Mouse (Mus musculus): ENCODE data around the gene Lsamp. TPM values are rescaled to one million over a fixed set of nuclear protein-coding genes. Genes with fewer than 3 reads are reported as not detected.

The Lsamp gene
- total RNA-seq, 2 experiments from 2014 or later, result 526 to 567 TPM

DNA sequence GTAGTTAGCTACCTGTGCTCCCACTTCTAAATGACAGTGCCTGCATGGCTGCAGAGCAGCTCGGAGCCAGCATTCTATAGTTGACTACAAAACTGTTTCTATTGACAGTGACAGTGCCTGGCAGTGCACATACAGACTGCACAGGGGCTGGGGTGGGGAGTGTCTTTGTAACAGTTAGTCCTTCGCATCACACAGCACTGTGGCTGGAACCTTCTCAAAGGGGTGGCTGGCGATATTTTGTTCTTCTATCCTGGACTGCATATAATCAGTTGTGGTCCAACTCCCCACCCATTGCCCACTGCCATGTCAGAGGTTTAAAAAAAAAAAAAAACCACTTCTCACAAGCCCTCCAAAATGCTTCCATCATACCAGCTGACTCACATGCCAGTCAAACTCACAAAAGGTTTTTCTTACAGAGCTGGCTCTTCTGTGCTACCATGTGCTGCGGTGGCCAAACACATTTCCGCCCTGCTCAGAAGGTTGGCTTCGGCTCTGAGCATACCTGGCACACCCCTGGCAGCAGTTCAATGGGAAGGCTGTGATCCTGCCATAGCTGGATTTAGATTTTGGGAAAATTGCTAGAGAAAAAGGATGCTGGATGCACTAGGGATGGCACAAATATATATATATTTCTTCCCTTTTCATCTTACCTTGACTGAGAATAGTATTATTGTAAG lies 1887.9 kb downstream of the Lsamp start:
- DNase-seq (ENCODE audit: low spot score in 2 of 2), result no peak

DNA sequence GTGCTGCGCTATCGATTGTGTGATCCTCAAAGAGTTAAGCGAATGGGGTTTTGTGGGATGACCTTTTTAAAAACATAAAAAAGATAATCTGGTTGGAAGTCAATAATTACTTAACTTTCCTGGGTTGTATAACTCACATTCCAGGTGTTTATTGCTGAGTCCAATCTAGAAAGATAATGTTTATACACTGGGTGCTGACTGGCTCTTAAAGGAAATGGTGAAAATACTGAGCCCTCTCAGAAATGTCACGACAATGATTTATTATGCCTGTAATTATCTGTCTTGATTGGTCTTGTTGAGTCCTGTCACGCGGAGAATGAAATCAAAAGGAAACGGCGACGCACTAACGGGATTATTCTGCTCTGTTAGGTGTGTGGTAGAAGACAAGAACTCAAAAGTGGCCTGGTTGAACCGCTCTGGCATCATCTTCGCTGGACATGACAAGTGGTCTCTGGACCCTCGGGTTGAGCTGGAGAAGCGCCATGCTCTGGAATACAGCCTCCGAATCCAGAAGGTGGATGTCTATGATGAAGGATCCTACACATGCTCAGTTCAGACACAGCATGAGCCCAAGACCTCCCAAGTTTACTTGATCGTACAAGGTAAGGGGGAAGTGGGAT lies 1904.5 kb downstream of the Lsamp start:
- DNase-seq (ENCODE audit: low spot score in 2 of 2), result no peak

DNA sequence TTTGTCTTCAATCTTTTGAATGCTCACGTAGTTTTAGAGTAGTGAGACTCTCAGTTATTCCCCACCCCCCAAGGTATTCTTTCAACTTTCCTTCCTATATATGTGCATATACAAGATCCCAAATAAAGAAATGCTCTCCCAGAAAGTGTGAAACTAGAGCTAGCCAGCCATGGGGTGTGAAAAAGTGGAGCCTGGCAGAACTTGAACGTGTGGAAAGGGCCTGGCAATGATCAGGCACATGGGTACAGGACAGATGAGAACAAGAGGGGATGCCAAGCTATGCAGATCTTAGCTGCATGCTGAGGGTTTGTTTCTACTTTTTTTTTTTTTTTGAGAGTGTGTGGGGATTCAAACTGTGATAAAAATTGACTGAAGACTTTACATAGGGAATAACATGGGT lies 1916.6 kb downstream of the Lsamp start:
- no peak for DNase-seq (ENCODE audit: low spot score in 2 of 2)

DNA sequence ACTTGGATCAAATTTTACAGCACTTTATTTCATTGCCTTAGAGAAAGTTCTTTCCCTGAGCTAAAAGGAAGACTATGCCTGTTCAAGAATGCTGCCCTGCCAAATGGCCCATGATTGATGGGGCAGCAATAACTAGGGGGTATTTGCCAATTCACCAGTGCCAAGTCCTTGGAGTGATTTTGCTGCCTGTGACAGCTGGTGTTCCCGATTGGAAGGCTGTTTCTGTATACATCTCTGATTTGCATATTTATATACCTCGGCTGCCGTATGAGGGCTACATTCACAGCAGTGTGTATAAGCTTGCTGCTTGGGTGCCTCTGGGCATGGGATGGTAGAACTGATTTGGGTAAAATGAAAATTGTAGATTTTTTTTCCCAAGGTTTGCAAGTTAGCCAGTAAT lies 1919.5 kb downstream of the Lsamp start:
- no peak for DNase-seq (ENCODE audit: low spot score in 2 of 2)

DNA sequence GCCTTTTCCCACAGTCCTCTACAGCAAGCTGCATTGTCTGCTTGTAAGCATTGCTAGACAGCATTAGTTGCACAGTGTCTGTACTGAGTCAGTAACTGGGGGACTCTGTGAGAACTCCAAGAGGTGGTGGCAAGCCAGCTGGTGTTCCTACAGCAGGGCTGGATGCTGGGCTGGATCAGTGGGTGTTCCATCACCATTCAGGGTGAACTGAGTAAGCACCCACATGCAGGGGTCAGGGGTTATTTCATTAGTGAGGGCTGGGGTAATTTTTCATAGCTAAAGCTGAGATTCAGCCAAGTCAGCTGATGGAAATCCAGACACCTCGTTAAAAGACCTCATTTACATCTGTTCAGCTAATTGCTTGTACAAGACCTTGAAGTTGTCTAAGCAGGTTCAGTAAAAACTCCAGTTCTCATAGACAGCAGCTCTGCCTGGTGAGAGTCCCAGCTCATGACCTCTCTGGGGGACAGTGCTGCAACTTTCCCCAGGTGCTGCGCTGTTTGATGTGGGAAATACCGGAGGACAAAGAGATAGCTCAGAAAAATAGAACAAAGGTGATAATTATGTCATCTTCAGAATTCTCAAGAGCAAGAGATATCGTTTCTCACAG lies 1928.5 kb downstream of the Lsamp start:
- no peak for DNase-seq (ENCODE audit: low spot score in 2 of 2)

DNA sequence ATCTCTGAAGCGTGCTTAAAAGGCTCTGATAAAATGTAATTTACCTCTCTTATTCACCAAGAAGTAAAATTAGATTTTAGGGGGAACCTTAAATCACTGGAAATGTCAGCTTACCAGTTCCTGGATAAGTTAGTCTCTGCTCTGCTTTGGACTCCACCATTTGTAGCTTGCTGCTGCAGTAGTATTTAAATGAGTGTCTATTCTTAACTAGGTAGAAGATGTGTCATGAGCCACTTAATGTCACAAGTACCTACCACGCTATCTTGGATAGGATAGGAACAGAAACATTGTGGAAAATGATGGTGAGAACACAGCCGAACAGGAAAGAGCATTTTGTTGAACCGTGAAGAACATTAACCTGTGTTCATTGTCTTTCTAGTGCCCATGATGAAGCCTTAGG lies 1929.2 kb downstream of the Lsamp start:
- DNase-seq (ENCODE audit: low spot score in 2 of 2), result no peak

DNA sequence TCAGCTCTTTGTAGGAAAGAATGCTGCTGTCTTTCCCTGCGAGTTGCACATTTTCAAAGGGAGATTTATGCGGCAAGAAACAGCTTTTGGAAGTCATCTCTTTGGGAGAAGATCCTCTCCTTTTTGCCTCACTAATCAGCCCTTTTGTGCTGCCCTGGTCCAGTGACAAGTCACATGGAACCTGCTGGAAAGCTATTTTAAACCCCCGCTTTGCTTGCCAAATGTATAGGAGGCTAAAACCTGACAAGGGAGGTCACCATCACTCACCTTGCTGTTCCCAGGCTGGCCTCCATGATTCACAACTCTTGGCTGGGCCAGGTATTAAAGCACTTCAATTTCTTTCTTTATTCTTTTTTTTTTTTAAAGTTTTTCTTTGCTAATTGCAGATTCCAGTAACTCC lies 1932.2 kb downstream of the Lsamp start:
- no peak for DNase-seq (ENCODE audit: low spot score in 2 of 2)

DNA sequence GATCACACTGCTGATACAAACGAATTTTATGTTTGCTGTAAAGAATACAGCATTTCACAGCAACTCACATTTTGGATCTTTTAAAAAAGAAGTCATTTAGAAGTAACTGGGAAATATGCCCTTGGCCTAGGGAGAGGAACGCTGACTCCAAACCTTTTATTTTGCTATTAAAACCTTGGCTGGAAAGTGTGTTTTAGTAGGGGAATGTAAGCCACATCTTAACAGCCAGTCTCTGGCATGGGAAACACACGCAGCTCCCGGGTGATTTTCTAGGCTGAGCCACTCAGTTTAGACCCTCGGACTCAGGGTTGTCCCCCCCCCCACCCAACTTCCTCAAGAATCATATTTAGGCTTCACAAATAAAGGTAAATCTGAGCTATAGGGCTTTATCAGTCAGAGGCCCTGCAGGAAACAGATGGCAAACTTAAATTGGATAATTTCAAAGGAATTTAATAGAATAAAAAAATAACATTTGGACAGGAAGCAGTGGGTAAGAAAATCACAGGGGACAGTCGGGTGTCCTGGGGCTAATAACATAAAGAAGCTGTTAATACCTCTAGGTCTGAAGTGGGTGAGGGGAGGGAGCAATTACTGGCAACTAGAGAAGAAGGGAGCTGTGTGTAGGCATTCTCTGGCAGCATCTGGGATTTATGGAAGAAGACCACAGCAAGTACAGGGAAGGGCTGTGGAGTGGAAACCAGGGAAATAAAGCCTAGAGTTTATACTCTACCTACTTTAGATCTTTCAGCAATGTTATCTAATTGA lies 1933.1 kb downstream of the Lsamp start:
- no peak for DNase-seq (ENCODE audit: low spot score in 2 of 2)

DNA sequence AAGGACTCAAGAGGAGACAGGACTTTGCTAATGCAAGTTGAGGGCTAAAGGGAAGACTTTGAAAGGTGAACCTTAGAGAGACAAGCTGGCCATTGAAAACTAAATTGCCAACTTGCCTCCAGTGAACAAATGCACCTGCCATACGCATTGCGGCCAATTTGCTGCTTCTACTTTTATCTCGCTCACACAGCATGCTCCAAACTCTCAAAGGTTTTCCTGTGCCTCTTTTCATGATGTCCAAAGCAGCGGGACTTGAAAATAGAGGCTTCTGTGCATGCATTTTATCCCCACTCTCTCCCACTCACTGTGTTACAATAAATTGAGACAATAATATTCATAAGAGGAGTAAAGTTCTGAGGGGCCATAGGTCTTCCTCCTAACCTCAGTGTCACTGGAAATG lies 1945.4 kb downstream of the Lsamp start:
- no peak for DNase-seq (ENCODE audit: low spot score in 2 of 2)

DNA sequence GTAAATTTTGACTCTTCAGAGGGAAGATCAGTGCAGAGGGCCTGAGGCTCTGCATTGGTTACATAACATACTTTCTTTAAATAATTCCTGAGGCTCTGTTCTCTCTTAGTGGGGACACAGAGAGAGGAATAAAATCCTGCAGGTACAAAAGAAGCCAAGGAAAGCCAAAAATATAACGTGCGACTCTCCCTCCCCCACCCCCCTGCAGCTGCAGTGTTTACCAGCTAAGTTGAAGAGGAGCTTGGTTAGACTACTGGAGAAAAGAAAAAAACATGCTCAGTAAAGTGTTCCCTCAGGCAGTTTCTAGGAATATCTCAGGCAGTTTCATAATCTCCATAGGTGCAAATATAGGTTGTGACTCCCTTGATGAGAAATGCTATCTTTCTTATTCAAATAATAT lies 1951.5 kb downstream of the Lsamp start:
- no peak for DNase-seq (ENCODE audit: low spot score in 2 of 2)

DNA sequence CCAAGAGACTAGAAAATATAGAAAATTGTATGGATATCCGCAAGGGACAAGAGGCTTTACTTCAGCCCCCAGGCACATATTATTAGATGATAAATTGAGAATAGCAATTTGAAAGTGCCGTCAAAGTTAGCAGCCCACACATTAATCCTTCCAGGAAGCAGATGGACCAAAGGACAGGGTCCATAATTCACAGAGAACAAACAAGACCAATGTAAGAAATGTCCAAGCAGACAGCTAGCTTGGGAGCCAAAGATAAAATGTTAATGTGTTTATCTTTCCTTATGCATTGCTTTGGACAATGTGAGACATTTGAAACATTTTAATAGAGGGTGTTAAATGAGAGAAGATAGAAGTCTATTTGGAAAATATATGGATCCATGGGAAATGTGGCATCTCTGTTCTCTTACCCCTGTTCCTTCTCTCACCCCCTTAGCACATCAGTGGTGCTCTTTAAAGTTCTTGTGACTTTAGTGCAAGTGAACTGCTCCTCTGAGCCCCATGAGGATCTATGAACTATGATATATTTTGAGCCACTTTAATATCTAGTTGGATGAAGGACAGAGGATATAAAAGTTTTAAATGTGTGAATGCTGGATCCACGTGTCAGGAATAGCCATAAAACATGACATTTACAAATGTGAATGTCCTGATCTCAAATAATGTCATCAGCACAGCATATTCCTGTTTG lies 1952.9 kb downstream of the Lsamp start:
- no peak for DNase-seq (ENCODE audit: low spot score in 2 of 2)

DNA sequence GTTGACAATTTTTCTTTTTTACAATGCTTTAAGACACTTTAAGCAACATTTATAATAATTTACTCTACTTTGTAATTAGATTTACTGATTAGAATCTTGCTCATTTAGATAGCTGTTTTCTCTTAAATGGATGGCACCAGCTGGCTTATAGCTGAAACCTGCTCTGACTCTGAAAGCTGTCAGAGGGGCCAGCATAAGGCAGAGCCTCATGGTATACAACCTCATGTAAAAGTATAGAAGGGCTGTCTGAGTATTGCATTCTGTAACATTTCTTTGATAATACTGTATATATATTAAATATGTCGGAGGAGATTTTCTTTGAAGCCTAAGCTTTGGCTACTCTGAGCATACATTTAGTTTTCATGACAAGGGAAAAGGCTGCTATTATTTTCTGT lies 1953.4 kb downstream of the Lsamp start:
- DNase-seq (ENCODE audit: low spot score in 2 of 2), result no peak

DNA sequence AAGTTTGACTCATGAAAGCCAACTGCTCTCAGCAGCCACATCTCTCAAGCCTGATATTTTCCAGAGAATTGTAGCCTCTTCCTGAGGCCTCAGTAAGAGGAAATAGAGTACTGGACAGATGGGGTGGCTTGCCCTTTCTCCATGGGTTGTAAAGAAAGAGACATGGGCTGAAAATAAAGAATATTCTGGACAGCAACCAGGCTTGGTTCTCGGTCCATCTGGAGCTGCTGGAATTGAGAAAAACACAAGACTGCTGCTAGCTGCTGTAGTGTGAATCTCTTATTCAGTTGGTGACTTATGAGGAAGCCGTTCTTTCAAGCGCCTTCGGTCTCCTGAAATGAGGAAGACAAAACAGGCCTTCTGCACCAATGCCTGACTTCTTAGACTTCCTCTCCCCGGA lies 1954.1 kb downstream of the Lsamp start:
- DNase-seq (ENCODE audit: low spot score in 2 of 2), result no peak

DNA sequence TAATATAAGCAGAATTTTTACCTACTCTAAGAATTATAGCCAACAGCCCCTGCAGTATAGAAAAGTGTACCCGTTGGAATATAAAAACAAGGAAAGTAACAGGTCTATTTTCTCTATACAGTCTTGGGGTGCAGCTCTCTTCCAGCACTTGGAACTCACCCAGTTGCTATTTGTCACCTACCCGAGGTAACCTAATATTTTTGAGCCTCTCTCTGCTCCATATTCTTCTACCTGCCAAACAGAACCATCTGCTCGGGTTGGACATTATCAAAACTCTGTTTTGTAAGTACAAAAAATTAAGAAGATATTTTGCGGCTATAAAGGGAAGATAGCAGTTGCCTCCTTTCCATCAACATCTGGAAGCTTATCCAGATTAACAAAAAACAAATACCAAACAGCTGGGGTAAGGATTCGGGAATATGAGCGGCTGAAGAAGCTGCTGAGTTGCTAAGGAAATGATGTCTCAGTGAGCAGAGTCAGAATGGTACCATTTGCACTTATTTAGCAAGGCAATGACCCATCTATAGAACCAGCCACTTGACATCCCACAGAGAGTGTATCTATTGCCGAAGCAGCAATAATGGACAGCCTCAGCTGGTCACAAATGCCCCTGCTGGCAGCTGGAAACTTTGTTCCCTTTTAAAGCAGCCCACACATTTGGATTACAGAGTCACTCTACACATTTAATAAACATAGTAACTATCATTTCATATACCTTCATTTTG lies 1957.6 kb downstream of the Lsamp start:
- no peak for DNase-seq (ENCODE audit: low spot score in 2 of 2)

DNA sequence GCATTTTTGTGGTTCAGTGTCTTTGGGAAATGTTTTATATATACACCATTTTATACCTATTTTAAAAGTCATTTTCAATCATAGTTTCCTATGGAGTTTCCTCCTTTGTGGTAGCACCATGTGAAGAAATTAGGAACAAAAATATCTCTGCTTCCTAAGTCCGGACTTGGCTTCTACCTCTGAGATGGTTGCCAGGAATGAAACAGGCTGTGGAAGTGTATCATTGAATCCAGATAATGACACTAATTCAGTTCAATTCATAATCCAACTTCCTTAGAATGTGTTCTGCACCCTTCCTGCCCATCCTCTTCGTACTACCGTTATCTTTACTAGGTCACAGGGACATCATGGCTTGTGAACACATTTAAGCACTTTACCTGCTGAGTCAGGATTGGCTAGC lies 1973.7 kb downstream of the Lsamp start:
- no peak for DNase-seq (ENCODE audit: low spot score in 2 of 2)

DNA sequence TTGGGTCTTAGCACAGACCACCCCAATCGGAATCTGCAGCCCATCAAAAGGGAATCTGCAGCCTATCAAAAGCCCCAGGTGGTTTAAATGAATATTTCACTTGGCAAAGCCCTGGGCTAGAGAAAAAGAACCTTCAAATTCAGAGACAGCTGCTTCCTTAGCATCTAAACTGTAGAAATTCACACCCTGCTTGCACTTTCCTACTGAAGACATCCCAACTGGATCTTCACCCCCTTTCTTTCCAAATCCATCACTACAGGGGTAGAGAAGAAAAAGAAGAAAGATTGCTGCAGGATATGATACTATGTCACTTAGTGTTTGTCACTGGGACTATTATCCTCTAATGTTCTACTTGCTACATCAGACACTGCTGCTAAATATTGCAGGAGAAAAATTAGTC lies 1981.5 kb downstream of the Lsamp start:
- no peak for DNase-seq (ENCODE audit: low spot score in 2 of 2)

DNA sequence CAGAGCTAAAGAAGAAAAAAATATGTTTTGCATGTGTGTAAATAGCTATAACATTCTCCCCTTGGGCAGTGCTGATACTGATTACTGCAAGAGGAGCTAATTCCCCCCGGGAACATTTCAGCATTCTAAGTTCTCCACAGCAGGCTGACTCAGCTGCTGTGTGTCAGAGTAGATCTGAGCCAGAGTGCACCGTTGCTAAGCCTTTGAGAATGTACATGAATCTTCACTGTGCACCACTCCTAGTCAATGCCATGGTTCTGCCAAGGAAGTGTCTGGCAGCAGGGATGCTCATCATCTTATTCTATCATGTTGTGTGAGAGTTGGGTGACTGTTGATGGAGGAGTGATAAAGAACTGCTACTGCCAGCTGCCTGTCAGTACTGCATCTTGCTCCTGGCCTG lies 1985.1 kb downstream of the Lsamp start:
- no peak for DNase-seq (ENCODE audit: low spot score in 2 of 2)

DNA sequence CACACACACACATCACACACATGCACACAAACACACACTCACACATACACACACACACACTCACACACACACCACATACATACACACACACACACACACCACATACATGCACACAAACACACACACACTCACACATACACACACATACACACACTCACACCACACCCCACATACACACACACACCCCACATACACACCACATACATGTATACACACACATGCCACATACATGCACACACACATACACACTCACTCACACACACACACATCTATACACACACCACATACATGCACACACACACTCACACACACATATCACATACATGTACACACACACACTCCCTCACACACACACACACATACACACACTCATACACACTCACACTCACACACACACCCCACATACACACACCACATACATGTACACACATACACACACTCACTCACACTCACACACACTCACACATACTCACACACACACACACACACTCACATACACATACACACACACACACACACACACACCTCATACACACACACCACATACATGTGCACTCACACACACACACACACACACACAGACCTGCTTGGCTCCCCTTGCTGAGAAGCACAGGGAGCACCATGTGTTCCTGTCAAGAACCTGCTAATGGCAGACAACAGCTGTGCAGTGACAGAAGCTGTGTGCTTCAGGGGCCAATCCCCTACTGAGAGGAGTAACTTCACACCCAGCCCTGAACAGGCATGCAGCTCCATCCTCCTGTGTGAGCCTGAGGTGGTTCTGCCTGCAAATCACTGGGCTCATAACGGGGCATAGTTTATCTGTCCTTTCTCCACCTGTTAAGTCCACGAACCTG lies 1990.9 kb downstream of the Lsamp start:
- no peak for DNase-seq (ENCODE audit: low spot score in 2 of 2)

DNA sequence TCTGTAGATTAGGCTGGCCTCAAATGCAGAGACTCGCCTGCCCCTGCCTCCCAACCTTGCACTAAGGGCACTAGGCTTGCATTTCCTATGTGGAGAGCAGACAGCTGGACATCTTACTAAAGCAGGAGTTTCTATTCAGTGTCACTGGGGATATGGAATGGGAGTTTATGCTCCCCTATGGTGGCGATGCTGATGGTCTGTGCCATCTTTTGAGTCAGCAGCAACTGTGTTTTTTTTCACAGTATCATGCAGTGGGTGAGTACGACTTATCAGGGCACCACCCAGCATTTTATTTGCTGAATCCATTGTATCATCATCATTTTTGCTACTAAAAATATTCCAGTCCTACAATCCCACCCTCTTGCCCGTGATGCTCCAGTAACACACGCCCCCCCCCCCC lies 1992.7 kb downstream of the Lsamp start:
- no peak for DNase-seq (ENCODE audit: low spot score in 2 of 2)

DNA sequence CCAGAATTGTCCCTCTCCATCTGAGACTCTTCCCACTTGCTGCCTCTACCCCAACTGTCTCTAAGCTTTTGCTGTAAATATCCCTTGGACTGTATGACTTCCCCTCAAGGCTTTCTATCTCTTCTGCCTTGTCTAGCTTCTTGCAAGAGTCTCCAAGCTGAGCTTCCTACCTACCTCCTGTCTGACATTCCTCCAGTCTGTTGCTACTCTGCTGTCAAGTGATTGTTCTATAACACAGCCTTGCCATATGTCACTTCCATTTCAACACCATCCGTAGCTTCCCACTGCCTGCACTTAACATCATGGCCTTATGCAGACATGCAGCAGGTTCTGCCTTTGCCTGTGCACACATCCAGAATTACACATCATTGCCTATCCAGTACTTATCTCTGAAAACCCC lies 2012.8 kb downstream of the Lsamp start:
- peak; percentile 25 to 62 for DNase-seq (ENCODE audit: low spot score in 2 of 2)
